Mouse (Mus musculus) CH12.LX (cell line): ENCODE measurements around the gene Ablim1. TPM values are rescaled to one million over a fixed set of nuclear protein-coding genes. Genes with fewer than 3 reads are reported as not detected.

ENCODE experiments used
- DNase-seq: peaks from one replicate; pipeline ENCODE4 v3.0.0-alpha.2; 2013; ENCODE audit errors: extremely low read depth
- H3K27ac ChIP-seq: 2 replicates; pipeline ENCODE4 v1.5.1; 2012; ENCODE audit warnings: low read depth, mild to moderate bottlenecking, control low read depth, moderate library complexity; ENCODE audit not compliant: insufficient read depth
- H3K27me3 ChIP-seq: replicated peaks from 2 replicates; pipeline ENCODE3; 2012; ENCODE audit warnings: inconsistent platforms
- H3K36me3 ChIP-seq, 2 experiments: replicated peaks in 1 of 2; 2 replicates each; pipeline versions ENCODE3 to v1.6.1; 2012; ENCODE audit warnings: inconsistent platforms in 1 of 2, low read length in 1 of 2, mild to moderate bottlenecking in 1 of 2, mixed read lengths in 1 of 2, moderate library complexity in 1 of 2; ENCODE audit not compliant: control insufficient read depth in 1 of 2, insufficient read depth in 1 of 2
- H3K4me1 ChIP-seq, 2 experiments: 2 replicates each; pipeline ENCODE4 v1.6.1; 2012; ENCODE audit warnings: inconsistent platforms in 1 of 2, moderate library complexity in 1 of 2; ENCODE audit not compliant: insufficient read depth in 2 of 2, control insufficient read depth in 1 of 2
- H3K4me2 ChIP-seq: 2 replicates; pipeline ENCODE4 v1.6.1; 2012; ENCODE audit warnings: low read depth, mild to moderate bottlenecking, control low read depth; ENCODE audit not compliant: poor library complexity, insufficient read depth, severe bottlenecking
- H3K4me3 ChIP-seq, 3 experiments: fragments of 150-350 bp in 1 of 3; sonication (generic) in 1 of 3; replicated peaks in 1 of 3; 2 replicates each; pipeline versions ENCODE3 to v1.5.1; 2011 to 2012; ENCODE audit warnings: low read depth in 2 of 3, low read length in 2 of 3, mild to moderate bottlenecking in 2 of 3, moderate library complexity in 2 of 3, control low read depth in 1 of 3, improper control_type of control experiment in 1 of 3, inconsistent platforms in 1 of 3, mixed read lengths in 1 of 3; ENCODE audit not compliant: poor library complexity in 1 of 3
- H3K79me2 ChIP-seq: replicated peaks from 2 replicates; pipeline ENCODE4 v1.6.1; 2012; ENCODE audit warnings: mild to moderate bottlenecking, moderate library complexity; ENCODE audit not compliant: control insufficient read depth, poor library complexity, insufficient read depth, severe bottlenecking; ENCODE audit errors: extremely low read depth
- H3K9ac ChIP-seq: 2 replicates; pipeline ENCODE4 v1.6.1; 2012; ENCODE audit warnings: low read depth, mild to moderate bottlenecking, control low read depth, moderate library complexity; ENCODE audit not compliant: insufficient read depth
- H3K9me3 ChIP-seq: replicated peaks from 2 replicates; pipeline ENCODE3; 2012; ENCODE audit warnings: low read length, inconsistent platforms, mixed read lengths
- BHLHE40 ChIP-seq: IDR thresholded peaks from 2 replicates; pipeline ENCODE4 v1.6.1; 2011; ENCODE audit warnings: mild to moderate bottlenecking, low read depth, low read length, improper control_type of control experiment
- CHD1 ChIP-seq: IDR thresholded peaks from 2 replicates; pipeline ENCODE4 v1.6.1; 2012; ENCODE audit warnings: low read depth, low read length, improper control_type of control experiment, inconsistent platforms
- CHD2 ChIP-seq: IDR thresholded peaks from 2 replicates; pipeline ENCODE4 v1.6.1; 2011; ENCODE audit warnings: low read length, improper control_type of control experiment
- CTCF ChIP-seq, 2 experiments: IDR thresholded peaks in 1 of 2; conservative IDR thresholded peaks in 1 of 2; 2 replicates each; pipeline ENCODE4 v1.5.1; 2011 to 2012; ENCODE audit warnings: low read depth in 2 of 2, low read length in 2 of 2, improper control_type of control experiment in 1 of 2, inconsistent platforms in 1 of 2, mild to moderate bottlenecking in 1 of 2, moderate library complexity in 1 of 2
- ELF1 ChIP-seq: IDR thresholded peaks from 2 replicates; pipeline ENCODE4 v1.6.1; 2014; ENCODE audit warnings: low read depth, mild to moderate bottlenecking, inconsistent platforms, low read length, improper control_type of control experiment
- EP300 ChIP-seq: IDR thresholded peaks from 2 replicates; pipeline ENCODE4 v1.6.1; 2011; ENCODE audit warnings: low read length, improper control_type of control experiment
- IRF4 ChIP-seq: IDR thresholded peaks from 2 replicates; pipeline ENCODE4 v1.6.1; 2014; ENCODE audit warnings: low read depth, mild to moderate bottlenecking, inconsistent platforms, low read length, improper control_type of control experiment
- JUN ChIP-seq: IDR thresholded peaks from 2 replicates; pipeline ENCODE4 v1.6.1; 2011; ENCODE audit warnings: low read depth, mild to moderate bottlenecking, low read length, improper control_type of control experiment, moderate library complexity; ENCODE audit not compliant: insufficient read depth
- JUND ChIP-seq: conservative IDR thresholded peaks from 2 replicates; pipeline ENCODE4 v1.6.1; 2011; ENCODE audit warnings: low read depth, low read length, improper control_type of control experiment
- MAFK ChIP-seq: IDR thresholded peaks from 2 replicates; pipeline ENCODE4 v1.6.1; 2011; ENCODE audit warnings: low read length, improper control_type of control experiment; ENCODE audit not compliant: insufficient replicate concordance
- MYC ChIP-seq: IDR thresholded peaks from 2 replicates; pipeline ENCODE4 v1.6.1; 2011; ENCODE audit warnings: low read depth, mild to moderate bottlenecking, improper control_type of control experiment, low read length
- NELFE ChIP-seq: IDR thresholded peaks from 2 replicates; pipeline ENCODE4 v1.6.1; 2011; ENCODE audit warnings: low read depth, low read length, improper control_type of control experiment
- NRF1 ChIP-seq: IDR thresholded peaks from 2 replicates; pipeline ENCODE4 v1.6.1; 2014; ENCODE audit warnings: low read depth, mild to moderate bottlenecking, inconsistent platforms, low read length, improper control_type of control experiment, moderate library complexity
- PAX5 ChIP-seq: IDR thresholded peaks from 2 replicates; pipeline ENCODE4 v1.6.1; 2012; ENCODE audit warnings: low read length, inconsistent platforms, mixed read lengths
- RCOR1 ChIP-seq: conservative IDR thresholded peaks from 2 replicates; pipeline ENCODE4 v1.6.1; 2012; ENCODE audit warnings: low read depth, mild to moderate bottlenecking, inconsistent platforms, low read length, improper control_type of control experiment
- SIN3A ChIP-seq: IDR thresholded peaks from 2 replicates; pipeline ENCODE4 v1.6.1; 2012; ENCODE audit warnings: low read length, improper control_type of control experiment, inconsistent platforms
- TCF12 ChIP-seq: IDR thresholded peaks from 2 replicates; pipeline ENCODE4 v1.6.1; 2014; ENCODE audit warnings: low read depth, mild to moderate bottlenecking, inconsistent platforms, low read length, improper control_type of control experiment
- UBTF ChIP-seq: IDR thresholded peaks from 2 replicates; pipeline ENCODE4 v1.6.1; 2012; ENCODE audit warnings: low read depth, mild to moderate bottlenecking, inconsistent platforms, low read length, improper control_type of control experiment, moderate library complexity
- USF2 ChIP-seq: conservative IDR thresholded peaks from 2 replicates; pipeline ENCODE4 v1.6.1; 2011; ENCODE audit warnings: low read depth, low read length, improper control_type of control experiment
- ZMIZ1 ChIP-seq: IDR thresholded peaks from 2 replicates; pipeline ENCODE4 v1.6.1; 2012; ENCODE audit warnings: low read depth, mild to moderate bottlenecking, inconsistent platforms, low read length, improper control_type of control experiment
- ZNF384 ChIP-seq: IDR thresholded peaks from 2 replicates; pipeline ENCODE4 v1.6.1; 2012; ENCODE audit warnings: low read depth, low read length, improper control_type of control experiment, inconsistent platforms
- dilution Hi-C: fragments of 300-500 bp; cut with MboI; formaldehyde crosslinking; loops from 2 replicates; pipeline ENCODE4 v1.14.3; 2020; ENCODE audit warnings: low sequenced_read_pairs; ENCODE audit not compliant: extremely low pct_unique_long_range_greater_than_20kb, extremely low pct_ligation_motif_present
- in situ Hi-C: fragments of 300-500 bp; cut with MboI; formaldehyde crosslinking; loops from 3 replicates; pipeline ENCODE4 v1.14.3; 2019; ENCODE audit warnings: low sequenced_read_pairs, low pct_ligation_motif_present, low pct_unique_long_range_greater_than_20kb, mixed read lengths
- polyA plus RNA-seq: library from polyadenylated mRNA; unstranded; fragments of >175 nt; gene quantifications from 2 replicates; pipeline ENCODE4 v1.2.1, GENCODE M21; 2012; ENCODE audit warnings: low read depth; ENCODE audit not compliant: insufficient read length
- total RNA-seq, 2 experiments: library from RNA; depleted of rRNA; stranded (reverse); fragments of 300-350 nt in 1 of 2; fragments of >200 nt in 1 of 2; gene quantifications; 2 replicates each; pipeline ENCODE4 v1.2.3; 2012 to 2014

Gene Ablim1
- total and polyA plus RNA-seq, 3 experiments = 0.85 to 2.4 (median 2.0) TPM

DNA sequence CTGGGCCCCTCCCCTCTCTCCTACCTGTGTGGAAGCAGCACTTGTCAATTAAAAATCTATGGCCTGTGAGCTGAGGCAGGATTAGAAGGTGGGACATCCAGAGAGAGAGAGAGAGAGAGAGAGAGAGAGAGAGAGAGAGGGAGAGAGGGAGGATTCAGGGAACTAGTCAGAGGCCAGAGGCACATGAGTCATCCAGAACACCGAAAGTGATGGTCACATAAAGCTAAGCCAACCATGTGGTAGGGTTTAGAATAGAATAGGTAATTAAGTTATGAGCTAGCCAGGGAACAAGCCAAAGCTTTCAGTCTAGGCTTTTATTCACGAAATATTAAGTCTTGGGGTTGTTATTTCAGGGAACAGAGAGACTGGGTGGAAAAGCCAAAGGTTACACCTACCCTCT is 10.1 kb downstream of the Ablim1 start:
- H3K79me2 ChIP-seq = no peaks in the 10 kb centered on the region
- DNase-seq = no peak
- H3K4me1 ChIP-seq = peaks cover 0 to 3% of the 10 kb centered on the region in 2 experiments; a peak in 1 of 4 replicates
- H3K27me3 ChIP-seq = no peaks in the 10 kb centered on the region
- in situ Hi-C loops (loop anchor here (25.0 kb wide), 1 partner anchor 392 kb away; no protein-coding TSS in a partner anchor), dilution Hi-C loops (no loop called here)
- no peaks in the 10 kb centered on the region for H3K36me3 ChIP-seq
- H3K9ac ChIP-seq = no peak overlapping the region
- H3K27ac ChIP-seq = no peak overlapping the region
- H3K4me3 ChIP-seq = no peak overlapping the region
- H3K4me2 ChIP-seq = no peak overlapping the region
- no peaks in the 10 kb centered on the region for H3K9me3 ChIP-seq
- TF ChIP-seq BHLHE40 (no peak), USF2 (no peak), JUN (no peak), ELF1 (no peak), CHD1 (no peak), MAFK (no peak), SIN3A (no peak), ZNF384 (no peak), NRF1 (no peak), NELFE (no peak), RCOR1 (no peak), MYC (no peak), UBTF (no peak), ZMIZ1 (no peak), PAX5 (no peak), CTCF (conservative IDR thresholded peaks at IDR 0.05 in 1 of 2, IDR thresholded peaks at IDR 0.05 in 1 of 2; ENCODE audit: low read depth in 2 of 2, low read length in 2 of 2) (no peak), JUND (no peak), IRF4 (no peak)

DNA sequence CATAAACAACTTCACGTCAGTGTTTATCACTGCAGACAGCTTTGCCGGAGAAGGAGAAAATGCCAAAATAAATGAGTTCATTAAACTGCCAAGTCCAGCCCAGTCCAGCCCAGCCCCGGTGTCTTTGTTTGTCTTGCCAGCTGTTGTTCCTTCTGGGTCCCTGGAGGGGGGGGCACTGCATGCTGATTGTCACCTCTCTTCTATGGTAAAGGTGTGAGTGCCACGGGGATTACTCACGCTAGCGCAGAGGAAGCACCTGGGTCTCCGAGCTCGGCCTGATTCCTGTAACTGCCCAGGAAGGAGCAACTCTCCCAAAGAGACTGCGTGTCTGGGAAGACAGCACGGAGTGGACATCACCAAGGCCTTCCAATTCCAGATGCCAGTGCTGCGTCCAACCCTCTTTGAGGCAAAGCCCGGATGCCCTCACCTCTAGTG is 12.7 kb downstream of the Ablim1 start:
- dilution Hi-C loops = no loop called here
- TF ChIP-seq USF2 (no peak), CHD2 (no peak), RCOR1 (no peak), CTCF (conservative IDR thresholded peaks at IDR 0.05 in 1 of 2, IDR thresholded peaks at IDR 0.05 in 1 of 2; ENCODE audit: low read depth in 2 of 2, low read length in 2 of 2) (no peak), EP300 (no peak), TCF12 (no peak), MAFK (no peak), NRF1 (no peak)
- no peak overlapping the region for H3K4me2 ChIP-seq

More for the DNA sequence above, 12.7 kb downstream of the Ablim1 start:
- no peaks in the 10 kb centered on the region for H3K27me3 ChIP-seq
- peaks cover 3% of the 10 kb centered on the region in 2 experiments; a peak in 2 of 4 replicates for H3K4me1 ChIP-seq
- no peak overlapping the region for H3K27ac ChIP-seq
- DNase-seq = no peak
- no peak overlapping the region for H3K4me3 ChIP-seq
- no peaks in the 10 kb centered on the region for H3K9me3 ChIP-seq
- H3K9ac ChIP-seq = no peak overlapping the region
- no peaks in the 10 kb centered on the region for H3K79me2 ChIP-seq
- no peaks in the 10 kb centered on the region for H3K36me3 ChIP-seq
- in situ Hi-C loops = loop anchor here (25.0 kb wide), 1 partner anchor 390 kb away; no protein-coding TSS in a partner anchor
